Mouse (Mus musculus) c-Kit-positive CD71-positive TER-119-negative erythroid progenitor cells, embryonic 14.5 days (primary cell): ENCODE data around the gene Eid1.

Experiments
- DNase-seq: peaks from one replicate; pipeline ENCODE4 v3.0.0-alpha.2; 2013; ENCODE audit warnings: low read depth

Gene Eid1

DNA sequence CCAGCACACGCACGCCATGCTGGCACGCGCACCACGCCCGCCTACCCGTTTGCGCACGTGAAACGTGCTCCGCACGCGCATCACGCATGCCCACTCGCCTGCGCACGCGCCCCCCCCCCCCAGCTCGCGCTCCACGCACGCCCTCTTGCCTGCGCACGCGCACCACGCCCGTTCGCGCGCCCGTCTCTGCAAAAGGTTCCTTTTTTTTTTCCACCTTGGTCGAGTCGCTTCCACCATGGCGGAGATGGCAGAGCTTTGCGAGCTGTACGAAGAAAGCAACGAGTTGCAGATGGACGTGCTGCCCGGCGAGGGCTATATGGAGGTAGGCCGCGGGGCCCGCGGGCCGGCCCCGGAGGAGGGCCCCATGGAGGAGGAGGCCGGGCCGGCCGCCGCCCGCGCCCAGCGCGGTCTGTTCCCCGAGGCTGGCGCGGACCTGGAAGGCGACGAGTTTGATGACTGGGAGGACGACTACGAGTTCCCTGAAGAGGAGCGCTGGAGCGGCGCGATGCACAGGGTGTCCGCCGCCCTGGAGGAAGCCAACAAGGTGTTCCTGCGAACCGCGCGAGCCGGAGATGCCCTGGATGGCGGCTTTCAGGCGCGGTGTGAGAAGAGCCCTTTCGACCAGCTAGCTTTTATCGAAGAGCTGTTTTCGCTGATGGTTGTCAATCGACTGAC lies at the start of gene Eid1:
Eid1 (plus strand) TSS at position 139 of the 675 bp plus-strand sequence.
- DNase-seq, result no peak

DNA sequence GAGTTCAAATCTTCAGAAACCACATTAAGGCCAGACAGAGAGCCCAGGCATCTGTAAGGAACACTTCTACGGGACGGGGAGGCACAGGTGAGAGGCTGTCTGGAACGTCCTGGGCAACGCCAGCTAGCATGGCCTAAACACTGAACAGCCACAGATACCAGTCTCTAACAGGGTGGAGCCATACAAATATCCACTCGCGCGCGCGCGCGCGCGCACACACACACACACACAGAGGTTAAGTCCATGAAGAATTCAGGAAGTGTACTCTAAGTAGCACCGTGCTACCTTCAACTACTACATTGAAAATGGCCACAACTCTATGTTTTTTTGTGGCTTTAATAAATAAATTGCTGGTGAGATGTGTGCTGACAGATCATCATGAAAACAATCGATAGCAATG lies 49.7 kb upstream of the Eid1 start:
- DNase-seq, result no peak

DNA sequence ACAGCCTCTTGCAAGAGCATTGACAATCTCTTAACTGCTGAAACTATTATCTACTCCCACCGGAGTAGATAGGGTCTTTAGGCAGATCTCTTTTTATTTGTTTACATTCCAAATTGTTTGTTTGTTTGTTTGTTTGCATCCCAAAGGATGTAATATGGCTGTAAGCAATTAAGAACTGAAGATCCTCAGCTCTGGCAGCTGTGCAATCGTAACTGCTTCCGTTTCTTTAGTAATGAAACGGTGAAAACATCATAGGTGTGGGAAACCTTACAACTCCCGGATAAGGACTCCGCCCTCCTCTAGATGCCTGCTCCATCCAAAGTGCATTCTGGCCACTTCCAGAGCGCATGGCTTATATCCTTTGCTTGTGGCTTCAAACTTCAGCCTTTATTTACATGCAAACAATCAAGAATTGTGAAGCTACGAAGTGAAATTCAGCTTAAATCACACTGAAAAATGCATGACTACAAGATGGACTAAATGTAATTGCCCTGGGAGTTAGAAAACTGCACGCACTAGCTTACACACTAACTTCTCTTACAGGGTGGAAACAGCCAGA lies 48.7 kb upstream of the Eid1 start:
- peak; percentile 22 for DNase-seq

DNA sequence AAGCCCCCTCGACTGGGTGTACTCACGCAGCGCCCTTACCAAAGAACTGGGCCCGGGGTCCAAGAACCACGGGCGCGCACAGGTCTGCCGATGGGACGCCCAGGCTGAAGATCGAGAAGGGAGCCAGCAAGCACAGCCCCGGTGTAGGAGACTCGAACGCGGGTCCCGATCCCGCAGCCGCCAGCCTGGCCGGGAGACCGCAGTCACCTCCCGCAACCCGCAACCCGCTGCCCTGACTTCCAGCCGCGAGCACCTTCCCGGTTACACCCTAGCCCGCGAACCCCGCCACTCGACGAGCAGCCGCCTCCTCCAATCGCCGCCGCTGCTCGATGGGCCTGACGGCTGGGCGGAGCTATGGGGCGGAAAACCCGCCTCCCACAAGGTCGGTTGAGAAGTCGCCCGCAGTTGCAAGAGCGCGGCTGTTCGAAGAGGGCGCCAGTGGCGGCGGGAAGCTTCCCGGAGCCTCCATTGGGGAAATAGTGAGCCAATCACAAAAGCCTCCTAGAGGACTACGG lies 48.0 kb upstream of the Eid1 start, which contains the start of gene Cep152:
Cep152 (minus strand) TSS at position 277 of the 515 bp plus-strand sequence.
- peak; percentile 93 for DNase-seq

DNA sequence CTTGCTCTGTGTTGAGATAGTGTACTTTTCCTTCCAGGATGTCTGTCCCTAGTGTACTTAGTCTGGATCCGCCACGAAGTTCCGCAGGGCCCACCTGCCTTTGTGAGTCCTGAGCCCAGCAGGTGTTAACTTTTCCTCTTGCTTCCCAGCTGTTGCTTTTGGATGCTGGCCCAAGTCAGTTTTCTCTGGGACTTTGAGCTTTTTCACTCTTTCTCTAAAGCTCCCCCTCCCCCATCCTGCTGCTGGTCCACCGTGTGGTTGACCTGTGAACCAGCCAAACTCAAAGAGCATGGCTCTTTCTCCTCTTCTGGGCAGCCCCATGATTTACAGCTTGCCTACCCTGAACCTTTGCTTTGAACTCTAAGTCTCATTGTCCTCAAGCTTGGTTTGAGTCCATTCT lies 46.4 kb upstream of the Eid1 start:
- no peak for DNase-seq

DNA sequence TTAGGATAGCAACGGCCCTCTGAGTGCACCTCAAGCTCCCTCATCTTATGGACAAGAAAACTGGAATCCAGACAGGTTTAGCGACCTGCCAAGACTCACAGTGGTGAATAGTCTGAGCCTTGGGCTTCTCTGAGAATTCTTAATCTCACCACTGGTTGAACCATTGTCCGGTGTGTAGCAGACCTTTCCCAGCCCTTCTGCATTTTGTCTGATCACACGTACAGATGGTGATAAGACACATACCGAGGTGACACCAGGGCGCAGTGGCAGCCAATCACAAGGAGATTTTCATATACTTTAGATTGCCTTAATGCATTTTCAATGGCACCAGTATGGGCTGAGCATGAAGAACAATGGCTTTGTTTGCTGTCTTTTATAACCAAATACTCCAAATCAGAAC lies 44.4 kb upstream of the Eid1 start:
- no peak for DNase-seq

DNA sequence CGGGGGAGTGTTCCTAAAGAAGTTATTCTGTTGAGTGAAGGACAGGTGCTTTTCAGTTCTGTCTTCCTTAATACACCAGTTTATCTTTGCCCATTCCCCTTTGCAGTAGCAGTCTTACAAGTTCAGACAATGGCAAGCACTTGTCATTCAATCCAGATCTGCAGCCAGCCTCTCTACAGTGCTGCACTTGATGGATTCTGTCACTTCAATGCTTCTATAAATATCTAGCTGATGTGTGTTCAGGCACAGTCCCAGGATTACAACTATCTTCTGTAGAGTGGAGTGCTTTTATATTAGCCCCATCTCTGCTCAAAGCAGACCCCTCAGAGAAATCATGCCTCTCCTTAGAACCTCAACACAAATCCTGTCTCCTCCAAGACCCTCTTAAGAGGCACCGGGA lies 42.9 kb upstream of the Eid1 start:
- DNase-seq, result no peak

DNA sequence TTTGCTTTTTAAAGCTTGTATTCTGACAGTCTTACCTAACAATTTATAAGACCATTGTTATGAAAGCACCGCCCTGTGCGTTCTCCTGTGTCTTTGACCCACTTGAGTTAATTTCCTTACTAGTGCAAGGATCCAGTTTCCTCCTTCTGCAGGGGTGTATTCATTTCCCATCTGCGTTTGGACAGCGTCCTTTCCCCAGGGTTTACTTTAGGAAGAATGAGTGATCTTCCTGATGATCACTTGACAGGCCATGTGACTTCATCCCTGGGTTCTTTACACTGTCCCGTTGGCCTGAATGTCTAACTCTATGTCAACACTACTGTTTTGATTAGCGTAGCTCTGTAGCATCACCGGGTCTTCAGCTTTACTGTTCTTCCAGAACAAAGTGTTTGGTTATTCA lies 35.6 kb upstream of the Eid1 start:
- DNase-seq, result no peak

DNA sequence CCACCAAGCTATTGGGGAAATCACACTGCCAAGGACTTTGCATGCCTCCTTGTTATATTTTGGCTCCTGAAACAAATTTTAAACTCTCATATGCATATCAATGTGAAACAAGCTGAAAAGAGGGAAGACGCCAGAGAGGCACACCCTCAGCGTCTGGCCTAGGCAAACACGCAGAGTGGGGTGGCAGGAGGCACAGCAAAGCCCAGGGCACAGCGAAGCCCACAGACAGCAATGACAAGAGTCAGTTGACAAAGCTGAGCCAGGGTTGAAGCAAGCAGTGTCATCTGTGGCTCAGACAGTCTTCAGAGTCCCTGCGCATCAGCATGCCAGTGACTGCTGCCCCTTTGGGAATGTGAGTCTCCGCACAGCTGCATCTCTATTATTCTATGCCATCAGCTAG lies 28.0 kb upstream of the Eid1 start:
- no peak for DNase-seq

DNA sequence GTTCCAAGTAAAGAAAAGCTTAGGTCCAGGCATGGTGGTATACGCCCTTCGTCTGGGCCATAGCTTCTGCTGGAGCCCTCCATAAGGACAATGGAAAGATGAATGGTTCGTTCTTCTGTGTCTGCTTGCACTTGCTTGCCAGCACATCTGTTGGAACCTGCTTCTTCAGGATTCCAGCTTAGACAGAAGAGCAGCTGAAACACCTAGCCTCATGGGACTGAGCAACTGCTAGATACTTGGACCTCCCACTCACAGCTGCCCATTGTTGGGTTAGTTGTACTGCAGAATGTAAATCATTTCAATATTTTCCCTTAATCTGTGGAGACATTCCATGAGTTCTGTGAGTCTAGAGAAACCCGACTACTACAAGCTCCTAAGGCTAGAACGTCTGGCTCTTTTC lies 22.9 kb upstream of the Eid1 start:
- no peak for DNase-seq

DNA sequence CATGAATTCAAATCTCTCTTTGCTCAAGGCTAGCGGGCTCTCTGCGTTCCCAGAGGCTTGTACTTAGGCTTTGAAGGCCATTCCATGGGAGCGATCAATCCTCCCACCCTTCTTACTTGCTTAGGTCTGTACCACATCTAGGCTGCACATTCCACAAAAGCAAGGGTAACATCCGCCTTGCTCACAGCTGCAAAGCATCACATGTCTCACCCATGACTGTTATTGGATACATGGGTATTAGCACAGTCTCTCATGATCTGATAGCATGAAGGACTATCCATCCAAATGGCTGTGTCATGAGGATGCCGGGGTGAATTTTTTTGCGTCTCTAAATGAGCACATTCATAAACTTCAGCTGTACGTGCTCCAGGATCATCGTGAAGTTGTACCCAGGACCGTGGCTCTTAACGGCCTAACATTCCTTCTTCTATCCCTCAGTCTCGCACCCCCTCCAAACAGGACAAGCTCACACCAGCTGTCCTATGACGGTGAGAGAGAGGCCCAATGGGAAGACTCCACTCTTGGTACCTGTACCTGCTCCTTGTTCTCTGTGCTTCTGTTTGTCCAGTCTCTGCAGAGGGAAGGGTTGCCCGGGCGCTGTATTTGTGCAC lies 22.0 kb upstream of the Eid1 start:
- no peak for DNase-seq

DNA sequence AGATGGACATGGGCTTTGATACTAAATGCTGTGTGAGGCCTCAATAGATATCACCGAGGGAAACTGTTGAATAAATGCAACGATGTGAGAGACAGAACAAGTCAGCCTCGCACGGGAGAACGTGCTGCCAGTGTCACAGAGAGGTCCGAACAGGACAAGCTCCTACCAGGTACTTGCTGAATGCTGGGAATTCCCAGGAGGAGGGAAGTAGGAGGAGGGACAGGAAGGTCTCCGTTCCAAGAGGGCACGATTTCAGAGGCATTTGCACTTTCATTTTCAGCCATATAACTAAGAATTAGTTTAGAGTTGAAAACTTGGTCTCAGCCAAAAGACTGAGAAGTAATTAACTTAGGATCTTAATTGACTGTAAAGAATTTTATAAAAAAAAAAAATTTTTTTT lies 21.3 kb upstream of the Eid1 start:
- DNase-seq, result no peak

DNA sequence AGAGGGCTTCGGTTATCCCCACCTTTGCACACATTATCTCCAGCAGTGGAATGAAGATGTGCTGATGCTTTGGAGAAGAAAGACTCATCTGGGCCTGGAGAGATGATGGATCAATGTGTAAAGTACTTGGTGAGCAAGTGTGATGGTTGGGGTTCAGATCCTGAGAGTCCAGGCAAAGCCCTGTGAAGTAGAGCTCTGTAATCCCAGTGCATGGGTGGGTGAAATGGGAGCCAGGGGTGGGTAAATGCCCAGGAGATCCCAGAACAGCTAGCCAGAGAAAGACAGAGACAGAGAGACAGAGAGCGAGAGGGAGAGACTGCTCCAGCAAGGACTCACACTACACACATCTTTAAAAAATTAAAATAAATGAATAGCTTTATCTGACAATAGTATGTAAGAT lies 19.6 kb upstream of the Eid1 start:
- DNase-seq, result no peak

DNA sequence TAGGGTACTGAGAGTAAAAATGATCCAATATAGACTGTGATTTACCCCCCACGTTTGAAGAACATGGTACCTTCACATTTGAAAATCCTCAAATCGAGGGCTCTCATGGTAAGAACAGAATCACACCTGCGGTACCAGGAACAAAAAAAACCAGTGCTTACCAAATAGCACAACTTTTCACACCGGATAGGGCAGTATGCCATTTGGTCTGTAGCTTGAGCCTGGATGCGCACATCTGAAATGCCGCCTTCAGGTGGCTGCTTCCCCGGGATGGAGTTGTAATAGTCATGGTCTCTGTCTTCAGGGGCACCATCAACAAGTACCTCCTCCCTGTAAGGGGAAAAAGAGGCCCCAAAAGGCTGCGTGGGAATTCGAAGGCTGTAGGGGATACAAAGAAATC lies 17.5 kb upstream of the Eid1 start:
- no peak for DNase-seq

DNA sequence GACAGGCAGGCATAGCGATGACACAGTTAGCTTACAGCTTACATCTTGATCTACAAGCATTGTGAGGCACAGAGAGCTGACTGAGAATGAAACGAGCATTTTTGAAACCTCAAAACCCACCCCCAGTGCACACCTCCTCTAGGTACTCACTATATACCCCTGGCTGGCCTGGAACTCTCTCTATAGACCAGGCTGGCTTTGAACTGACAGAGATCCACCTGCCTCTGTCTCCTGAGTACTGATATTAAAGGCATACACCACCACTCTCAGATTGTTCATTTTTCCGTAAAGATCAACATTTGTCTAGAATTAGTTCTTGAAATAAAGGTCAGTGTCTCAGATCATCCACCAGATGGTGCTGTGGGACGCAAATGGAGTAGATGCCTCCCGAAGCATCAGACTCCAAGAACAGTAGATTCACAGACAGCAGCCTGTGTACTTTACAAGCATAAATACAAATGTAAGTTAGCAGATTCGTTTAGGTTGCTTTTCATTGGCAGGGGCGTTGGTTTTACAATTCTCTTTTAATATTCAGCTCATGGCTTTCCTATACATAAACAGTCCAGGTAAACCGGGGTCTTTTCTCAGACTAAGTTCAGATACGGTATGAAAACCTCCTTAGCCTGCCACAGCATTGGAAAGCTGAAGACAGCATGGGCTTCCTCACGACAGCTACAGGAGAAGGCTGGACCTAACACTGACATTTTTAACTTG lies 12.9 kb upstream of the Eid1 start:
- DNase-seq, result peak; percentile 68

DNA sequence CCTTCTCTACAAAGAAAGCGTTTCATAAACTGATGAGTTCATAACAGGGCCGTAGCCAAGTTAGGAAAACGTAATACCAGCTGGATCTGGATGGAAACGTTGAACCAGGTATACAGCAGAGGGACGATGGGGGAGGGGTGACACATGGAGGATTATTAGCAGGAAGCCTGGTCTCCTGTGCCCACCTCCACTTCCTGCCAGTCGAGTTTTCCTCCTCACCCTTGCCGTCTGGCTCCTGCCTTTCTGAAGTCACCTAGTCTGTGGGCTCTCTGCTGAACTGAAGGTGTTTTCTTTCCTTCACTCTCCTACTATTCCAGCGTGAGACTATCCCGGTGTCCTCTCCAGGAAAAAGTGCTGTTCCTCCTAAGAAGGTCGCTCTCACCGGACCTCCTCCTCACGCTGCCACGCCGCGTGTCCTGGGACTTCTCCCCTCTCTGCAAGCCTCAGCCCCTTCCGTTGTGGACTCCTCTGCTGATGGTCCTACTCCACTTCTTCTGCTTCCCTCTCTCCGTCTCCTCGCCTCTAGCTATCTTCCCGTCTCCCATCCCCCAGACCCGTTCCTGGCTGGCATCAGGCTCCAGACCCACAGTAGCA lies 12.3 kb upstream of the Eid1 start:
- DNase-seq, result no peak

DNA sequence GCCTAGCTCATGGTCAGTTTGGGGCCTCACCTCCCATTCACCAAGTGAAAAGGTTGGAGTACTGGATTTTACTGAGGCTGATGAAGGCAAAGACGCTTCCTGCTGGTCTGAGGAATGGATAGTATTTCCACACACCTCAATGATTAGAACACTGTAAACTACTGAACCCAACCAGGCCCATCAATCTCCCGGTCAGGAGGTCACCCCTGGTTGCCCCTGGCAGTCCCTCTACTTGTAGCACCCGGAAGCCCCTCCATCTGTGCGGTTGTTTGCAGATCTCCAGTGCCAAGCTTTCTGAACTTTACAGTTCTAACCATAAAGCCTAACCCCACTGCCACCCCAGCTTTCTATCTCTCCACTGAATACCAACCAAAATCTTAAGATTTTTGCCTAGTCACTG lies 11.7 kb upstream of the Eid1 start:
- no peak for DNase-seq

DNA sequence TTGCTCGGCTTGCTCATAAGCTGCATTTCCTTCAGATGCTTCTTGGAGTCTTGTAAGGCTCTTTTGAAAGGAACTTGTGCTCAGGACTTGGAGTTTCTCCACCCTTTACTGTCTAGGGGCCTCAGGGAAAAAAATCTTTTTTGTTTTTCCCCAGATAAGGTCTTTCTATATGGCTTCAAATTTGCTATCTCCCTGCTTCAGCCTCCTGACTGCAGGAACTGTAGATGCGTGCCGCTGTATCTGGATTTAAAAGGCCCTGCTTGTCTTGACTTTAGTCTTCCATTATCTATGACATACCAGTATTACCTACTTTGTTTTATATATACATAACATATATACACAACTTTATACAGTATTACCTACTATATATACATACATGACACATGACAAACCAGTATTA lies 10.4 kb upstream of the Eid1 start:
- no peak for DNase-seq

DNA sequence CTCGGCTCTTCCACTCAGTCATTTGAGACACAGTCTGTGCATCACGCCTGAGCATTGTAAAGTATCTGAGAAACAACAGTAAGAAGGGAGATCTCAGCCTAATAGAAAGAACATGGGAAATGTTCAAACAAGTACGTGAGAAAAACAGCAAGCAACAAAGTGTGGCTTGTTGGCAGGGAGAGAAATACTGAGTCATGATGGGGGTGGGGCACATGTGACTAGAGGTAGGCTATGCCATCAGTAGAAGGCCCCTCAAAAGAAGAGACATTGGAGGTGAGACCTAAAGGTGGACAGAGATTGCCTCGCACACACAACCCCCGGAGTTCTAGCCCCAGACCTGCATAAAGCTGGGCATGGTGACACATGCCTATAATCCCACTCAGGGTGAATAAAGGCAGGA lies 7.7 kb upstream of the Eid1 start:
- no peak for DNase-seq

DNA sequence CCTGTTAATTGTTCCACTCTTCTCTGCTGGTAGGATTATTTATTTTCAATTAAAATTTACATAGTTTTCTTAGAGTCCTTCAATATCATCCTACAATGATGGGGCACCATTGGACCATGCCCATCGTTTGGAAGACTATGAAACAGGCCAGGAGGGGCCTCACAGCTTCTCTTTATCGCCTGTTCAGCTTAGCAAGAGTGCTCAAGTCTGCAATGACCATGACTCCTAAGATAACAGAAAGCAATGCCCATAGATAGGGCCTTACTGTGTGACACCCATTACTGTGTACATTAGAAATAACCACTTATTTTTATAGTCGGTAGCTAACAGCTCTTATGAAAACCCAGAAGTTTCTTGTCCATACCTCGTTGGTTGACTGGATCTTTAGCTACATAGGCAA lies 7.0 kb upstream of the Eid1 start:
- DNase-seq, result no peak

DNA sequence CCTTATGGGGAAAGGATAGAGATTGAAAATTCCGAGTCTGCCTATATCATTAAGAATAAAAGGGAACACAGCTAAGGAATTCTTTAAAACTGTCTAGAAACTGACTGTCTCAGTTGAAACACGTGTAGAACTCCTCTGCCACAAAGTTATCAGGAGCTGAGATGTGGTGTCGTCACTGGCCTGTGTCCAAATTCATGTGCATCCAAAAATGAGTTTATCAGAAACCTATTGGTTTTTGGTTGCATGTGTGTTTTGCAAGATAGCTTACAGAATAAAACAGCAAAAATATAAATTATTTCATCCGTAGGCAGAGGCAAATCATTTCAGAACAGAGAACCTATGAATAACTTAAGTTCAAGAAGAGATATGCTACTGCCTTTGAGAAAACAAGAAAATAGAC lies 6.2 kb upstream of the Eid1 start:
- peak; percentile 56 for DNase-seq

DNA sequence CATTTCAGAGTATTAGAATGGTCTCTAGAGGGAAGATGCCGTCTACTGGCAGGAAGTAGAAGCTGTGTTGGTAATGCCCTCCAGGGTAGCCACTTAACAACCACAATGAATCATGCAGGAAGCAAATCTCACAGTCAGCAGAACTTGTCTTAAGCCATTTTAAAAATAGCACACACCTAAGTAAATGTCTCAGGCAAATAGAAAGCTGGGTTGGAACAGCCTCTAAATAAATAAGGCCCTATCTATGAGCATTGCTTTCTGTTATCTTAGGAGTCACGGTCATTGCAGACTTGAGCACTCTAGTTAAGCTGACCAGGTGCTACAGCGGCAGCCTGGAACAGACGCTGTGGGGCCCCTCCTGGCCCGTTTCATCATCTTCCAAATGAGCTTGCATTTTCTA lies 5.7 kb upstream of the Eid1 start:
- DNase-seq, result no peak

DNA sequence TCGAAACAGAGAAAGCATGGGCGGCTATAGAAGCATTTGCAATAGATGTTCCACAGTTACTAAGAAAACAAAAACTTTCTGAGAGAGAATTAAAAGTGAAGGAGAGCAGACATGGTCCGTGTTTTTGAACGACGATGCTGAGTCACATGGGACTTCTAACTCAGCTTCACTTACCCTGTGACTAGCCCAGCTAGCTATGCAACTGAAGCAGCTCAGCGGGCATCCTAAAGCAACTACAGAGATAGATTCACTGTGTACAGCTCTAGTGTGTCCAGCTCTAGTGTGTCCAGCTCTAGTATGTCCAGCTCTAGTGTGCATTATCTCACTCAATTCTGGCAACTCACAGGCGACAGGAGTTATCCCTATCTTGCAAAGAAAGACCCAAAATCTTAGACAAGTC lies 5.2 kb upstream of the Eid1 start:
- no peak for DNase-seq
